Mouse (Mus musculus) gastrocnemius, adult 8-10 months (tissue): ENCODE results near the gene Snap25. TPM values are rescaled to one million over a fixed set of nuclear protein-coding genes. Genes with fewer than 3 reads are reported as not detected.

Experiments
- DNase-seq, 2 experiments: peaks; one replicate each; pipeline ENCODE4 v3.0.0; 2022; ENCODE audit warnings: low spot score in 2 of 2
- total RNA-seq, 4 experiments: library from RNA; stranded (reverse); gene quantifications; 2 replicates each; pipeline ENCODE4 v1.2.4; 2022

The Snap25 gene
- total RNA-seq, result under 1 TPM in 3 of 4 experiments, not detected in 1; 0.29 to 0.38 (median 0.36) TPM

DNA sequence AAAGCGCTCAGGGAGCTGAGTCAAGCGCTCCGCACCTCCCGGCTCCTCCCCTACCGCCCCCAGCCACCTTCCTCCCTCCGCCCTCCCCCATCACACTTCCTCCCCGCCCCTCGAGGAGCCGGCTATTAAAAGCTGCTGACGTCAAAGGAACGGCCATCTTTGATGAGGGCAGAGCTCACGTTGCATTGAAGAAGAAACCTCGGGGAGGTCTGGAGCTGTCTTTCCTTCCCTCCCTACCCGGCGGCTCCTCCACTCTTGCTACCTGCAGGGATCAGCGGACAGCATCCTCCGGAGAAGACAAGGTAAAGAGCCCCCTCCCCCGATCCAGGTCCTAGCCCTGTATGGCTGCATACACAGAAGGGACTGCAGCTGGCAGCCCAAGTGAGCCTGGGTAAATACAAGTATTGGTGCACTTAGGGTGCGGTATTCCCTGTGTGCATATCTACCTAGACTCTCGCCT lies at the start of gene Snap25:
Gene Snap25 (plus strand): TSS at position 155 of the 460 bp plus-strand sequence.
- no peak for DNase-seq

GRCm38 (mm10) chr2:136666951-136667350 lies 46.3 kb upstream of the Snap25 start:
- no peak for DNase-seq

DNA sequence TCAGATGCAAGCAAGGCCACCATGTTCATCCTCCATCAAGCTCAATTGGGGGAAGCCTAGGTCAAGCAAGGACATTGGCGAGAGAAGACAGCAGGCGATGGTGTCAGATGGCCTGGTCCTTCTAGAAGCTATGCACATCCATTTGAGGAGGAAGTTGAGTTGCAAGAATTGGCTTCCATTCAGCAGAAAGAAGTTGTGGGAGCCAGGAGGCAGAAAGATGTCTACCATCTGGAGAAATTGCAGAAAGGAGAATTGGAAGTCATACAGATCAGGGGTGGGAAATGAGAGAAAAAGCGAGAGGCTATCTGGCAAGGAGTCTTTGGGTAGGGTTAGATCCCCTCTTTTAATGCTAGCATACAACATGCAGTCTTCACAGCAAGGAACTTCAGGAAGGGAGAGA lies 44.1 kb upstream of the Snap25 start:
- DNase-seq, result peak in 1 of 2 experiments; percentile 5

DNA sequence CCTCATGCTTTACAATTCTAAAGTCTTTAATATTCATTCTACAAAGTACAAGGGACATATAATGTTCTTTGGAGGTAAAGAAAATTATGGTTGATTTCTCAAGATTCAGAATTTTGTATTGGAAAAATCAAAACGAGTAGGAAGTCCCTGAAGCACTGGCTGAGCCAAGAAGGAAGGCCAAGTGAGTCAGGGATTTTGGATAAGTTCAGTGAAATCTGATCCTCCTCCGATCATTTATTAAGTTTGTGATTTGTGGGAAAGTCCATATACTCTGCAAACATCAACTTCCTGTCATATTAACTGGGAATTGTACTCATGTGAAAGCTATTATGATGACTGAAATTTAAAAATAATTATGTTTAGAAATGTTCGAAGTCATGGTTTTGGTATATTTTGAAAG lies 43.6 kb upstream of the Snap25 start:
- peak in 1 of 2 experiments; percentile 8 for DNase-seq

- no peak for DNase-seq
These were observed 42.5 kb upstream of the Snap25 start for GRCm38 (mm10) chr2:136670539-136671271.

DNA sequence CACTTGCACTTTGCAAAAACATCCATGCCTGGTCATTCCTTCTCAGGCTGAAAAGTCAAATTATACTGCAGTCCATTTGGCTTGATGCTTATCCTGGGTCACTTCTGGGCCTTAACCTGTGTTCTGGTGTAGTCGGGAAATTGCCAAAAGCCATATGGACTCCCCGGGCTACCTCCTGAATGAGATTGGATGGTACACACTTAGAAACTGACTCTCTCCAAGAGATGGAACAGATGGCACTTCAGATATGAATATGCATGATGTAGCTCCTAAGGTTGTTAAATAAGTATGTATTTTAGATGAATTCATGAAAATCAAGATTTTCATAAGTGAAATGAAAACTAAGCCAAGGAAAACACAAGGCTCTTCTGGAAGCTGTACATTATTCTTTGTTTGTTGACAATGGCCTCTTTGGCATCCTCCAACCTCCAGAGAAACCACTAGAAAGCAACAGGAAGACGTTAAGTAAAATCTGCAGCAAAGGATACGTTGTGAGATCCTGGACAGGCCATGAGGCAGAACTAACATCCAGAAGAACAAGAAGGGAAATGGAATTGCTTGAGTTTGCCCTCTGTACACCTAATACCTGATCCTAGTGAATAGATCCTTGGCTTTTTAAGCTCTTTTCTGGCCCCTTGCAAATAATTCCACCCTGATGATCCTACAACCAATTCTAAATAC lies 39.0 kb upstream of the Snap25 start:
- no peak for DNase-seq

- DNase-seq, result no peak
These were observed 37.1 kb upstream of the Snap25 start for GRCm38 (mm10) chr2:136676196-136676595.

DNA sequence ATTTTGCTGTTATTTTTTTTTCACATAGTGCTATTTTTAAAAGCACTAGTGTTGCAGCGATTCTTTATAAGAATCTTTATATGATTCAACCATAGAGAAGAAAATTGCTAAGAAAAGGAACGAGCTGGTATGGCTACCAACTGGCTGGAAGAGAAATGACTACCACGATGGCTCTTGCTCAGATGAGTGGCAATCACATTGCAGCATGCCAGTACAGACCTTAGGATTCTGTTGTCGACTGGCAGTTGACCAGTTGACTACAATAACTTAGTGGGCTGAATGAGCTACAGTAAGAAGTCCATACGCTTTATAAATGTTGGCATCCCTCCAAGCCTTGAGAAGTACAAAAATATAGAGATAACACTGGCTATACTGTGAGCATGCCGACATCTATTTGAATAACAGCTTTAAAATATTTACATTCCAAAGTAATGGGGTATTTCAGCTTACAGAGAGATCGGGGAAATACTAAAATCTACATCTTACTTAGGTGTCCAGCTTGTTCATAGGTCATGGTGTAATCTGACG lies 36.3 kb upstream of the Snap25 start:
- DNase-seq, result no peak

DNA sequence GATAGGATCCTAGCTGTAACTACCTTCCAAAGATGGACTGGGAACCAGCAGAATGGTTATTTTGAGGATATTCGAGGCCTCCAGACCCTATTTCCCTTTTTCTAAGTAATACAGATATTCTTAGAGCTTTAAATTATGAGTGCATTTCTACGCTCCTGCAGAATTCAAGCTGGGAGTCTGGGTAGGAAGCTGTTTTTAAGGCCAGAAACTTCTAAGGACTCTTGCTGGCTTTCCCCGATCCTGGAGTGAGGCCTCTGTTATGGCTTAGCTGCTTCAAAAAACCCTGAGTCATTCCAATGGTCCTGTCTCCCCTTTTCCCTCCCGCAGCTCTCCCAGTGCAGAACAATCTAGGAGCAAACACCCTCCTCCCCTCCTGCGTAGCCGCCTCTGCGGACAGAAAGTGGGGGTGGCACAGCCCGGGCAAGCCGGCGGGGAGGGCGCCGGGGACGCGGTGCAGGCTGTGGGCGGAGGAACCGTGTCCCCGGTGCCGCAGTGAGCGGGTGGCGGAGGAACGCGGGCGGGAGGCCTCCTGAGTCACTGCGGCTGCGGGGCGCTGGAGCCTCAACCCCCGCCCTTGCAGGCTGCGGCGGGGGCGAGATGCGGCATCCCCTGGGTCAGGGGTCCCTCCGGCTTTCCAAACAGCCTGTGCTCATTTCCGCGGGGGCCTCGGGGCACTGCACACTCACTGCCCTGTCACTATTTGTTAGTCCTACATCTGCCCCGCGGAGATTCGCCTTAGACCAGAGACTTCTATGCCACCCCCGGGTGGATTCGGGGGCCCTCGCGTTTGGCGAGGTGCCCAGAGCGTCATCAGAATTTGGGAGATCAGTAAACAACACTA lies 34.7 kb upstream of the Snap25 start:
- peak; percentile 65 to 72 for DNase-seq

DNA sequence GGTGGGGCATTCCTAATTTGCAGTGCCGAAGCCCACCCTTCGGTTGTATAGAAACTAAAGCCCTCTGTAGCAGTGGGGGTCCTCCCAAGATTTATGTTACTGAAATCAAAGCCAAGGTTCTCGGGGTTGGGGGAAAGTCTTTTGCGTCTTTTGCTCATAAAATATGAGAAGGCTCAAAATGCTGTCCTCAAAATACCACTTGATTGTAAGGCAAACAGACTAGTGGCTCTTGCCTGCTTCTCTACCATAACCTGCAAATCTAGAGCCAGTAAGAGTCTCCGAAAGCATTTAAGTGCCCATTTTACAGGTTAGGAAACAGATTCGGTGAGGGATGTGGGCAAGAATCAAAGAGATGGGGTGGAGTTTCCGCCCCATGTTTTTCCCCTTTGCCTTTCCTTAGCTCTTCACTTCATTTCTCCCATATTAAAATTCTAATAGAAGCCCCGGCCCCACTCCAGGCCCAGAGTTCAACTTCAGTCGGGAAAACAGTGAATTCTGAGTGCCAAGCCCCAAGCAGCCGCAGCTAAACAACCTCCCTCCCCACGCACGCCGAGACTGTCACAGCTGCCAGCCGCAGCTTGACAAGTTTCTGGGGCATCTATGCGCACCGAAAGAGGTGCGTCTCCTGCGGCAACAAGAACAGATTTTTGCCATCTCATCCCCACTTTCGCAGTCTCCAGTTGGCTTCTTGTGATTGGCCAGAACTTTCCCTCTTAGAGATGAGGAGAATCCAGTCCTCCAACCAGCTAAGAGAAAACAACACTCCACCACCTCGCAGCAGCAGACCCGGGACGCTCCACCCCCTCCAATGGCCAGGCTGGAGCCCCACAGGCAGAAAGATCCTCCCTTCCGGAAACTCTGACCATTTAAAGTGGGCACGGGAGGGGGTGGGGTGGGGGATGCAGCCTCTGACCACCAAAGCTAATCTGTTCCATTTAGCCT lies 33.7 kb upstream of the Snap25 start:
- DNase-seq, result peak; percentile 66 to 75

GRCm38 (mm10) chr2:136682146-136682860 lies 30.9 kb upstream of the Snap25 start:
- no peak for DNase-seq

DNA sequence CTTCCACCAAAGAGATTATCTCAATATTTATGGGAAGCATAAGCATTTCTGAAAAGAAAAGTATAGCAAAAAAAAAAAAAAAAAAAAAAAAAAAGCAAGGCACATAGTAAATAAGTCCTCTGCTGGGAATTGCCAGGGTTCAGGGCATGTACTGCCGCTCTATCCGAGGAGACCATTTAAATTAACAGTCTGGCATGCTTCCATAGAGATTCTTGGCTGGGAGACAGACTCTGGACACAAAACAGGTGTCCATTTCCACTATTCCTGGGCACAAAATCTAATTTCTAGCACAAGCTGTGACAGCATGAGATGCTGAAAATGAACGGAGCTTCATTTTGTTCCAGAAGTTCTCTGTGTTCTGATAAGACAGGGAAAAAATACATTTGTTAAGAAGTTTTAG lies 27.1 kb upstream of the Snap25 start:
- no peak for DNase-seq

- DNase-seq, result no peak
These were observed 25.9 kb upstream of the Snap25 start for GRCm38 (mm10) chr2:136687316-136687715.

- no peak for DNase-seq
These were observed 23.8 kb upstream of the Snap25 start for GRCm38 (mm10) chr2:136689476-136689875.

DNA sequence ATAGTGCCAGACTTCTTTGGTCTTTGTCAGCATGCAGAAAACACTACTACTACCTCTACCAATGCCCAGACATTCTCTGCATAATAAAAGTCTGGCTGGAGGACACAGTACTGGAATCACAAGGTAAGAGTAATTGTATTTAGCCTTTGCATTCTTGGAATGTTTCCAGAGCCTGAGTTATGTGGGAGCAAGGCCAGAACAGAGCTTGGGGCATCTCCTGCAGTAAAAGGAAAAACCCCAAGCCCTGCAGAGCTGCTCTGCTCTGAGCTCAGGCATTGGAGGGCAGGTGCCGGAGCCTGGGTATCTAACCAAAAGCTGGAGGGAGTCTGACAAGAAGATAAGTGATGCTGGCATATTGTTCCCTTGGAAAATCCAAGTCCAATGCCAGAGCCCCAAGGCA lies 21.6 kb upstream of the Snap25 start:
- DNase-seq, result no peak

DNA sequence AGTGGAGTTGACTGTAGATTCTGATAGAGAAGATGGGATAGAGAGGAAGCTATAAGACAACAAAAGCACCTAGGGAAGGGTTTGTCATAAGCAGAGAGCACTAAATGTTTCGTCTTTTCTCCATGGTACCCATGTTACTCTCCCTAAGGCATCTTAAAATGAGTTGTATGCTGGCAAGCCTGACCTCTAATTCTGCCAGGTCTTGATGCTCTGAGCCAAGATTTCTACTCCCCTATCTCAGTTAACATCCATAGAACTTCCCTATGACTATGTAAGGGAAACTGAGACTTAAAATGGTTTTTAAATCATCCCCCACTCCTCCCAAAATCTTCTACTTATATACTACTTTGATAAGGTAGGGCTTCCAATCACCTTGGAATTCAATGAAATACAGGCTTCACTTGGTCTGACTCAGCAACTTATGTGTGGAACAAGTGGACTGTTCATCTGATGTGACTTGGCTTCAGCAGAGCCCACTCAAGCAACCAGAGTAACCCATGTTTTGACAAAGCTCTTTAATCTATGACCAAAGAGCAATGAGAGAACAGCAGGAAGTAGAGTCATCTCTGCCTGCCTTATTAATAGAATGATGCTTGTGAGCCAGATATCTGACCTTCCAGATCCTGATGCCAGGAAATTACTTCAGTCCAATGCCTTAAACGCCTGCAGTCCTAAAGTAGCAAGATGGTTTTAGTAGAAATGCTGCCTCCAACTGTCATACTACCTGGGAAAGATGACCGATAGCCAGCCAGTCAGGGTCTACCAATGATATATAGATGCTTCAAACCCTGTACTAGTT lies 13.6 kb upstream of the Snap25 start:
- no peak for DNase-seq

DNA sequence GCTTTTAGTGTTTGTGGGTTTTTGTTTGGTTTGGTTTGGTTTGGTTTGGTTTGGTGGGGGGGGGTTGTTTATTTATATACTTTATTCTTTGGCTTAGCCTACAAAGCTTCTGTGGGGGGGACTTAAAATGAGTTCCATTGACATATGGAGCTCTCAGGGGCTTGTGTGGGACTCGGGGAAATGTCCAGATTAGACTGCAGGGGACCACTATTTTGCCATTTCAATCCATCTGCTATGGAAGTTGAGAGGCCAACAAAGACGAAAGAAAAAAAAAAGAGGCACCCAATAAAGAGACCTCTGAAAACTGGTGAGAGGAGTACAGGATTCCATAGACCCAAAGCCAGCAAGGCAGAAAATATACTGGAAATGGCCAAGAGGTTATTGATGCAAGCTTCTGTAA lies 9.9 kb upstream of the Snap25 start:
- DNase-seq, result no peak

GRCm38 (mm10) chr2:136711155-136711554 lies 2.1 kb upstream of the Snap25 start:
- no peak for DNase-seq
